Mouse (Mus musculus) layer of hippocampus, adult 9-11 months (tissue): ENCODE measurements around the gene Ssbp2.

Experiments used
- DNase-seq: peaks from one replicate; pipeline ENCODE4 v3.0.0; 2022

Gene Ssbp2

DNA sequence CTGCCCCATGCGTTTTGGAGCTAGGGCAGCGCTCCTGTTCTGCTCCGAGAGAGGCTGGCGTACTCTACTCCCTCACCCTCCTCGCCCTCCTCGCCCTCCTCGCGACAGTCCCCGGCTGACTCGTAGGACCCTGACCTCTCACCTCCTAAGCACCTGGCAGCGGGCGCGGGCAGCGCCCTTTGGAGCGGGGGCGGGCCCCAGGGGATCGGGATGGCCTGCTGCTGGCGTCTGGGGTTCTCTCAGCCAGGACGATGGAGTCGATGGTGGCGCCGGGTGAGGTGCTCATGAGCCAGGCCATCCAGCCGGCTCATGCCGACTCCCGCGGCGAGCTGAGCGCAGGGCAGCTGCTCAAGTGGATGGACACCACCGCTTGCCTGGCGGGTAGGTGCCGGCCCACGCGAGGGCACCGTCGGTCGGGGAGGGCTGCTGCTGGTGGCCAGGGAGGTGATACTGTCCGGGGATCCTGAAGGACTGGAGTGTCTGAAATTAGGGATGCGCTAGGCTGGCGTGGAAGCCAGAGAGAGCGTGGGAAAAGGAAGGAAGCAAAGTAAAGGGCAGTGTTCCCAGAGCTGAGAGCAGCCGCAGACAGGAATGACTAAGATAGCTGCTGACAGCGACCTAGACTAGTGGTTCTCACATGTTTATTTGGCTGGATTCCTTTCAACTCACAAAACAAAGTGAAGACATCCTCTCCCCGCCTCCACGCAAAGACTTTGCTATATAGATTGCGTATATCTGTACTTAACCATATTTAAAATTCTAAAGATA, 281.4 kb downstream of the Ssbp2 start, which contains the start of gene Acot12:
Acot12 (plus strand) TSS at position 233 of the 768 bp plus-strand sequence.
- no peak for DNase-seq

DNA sequence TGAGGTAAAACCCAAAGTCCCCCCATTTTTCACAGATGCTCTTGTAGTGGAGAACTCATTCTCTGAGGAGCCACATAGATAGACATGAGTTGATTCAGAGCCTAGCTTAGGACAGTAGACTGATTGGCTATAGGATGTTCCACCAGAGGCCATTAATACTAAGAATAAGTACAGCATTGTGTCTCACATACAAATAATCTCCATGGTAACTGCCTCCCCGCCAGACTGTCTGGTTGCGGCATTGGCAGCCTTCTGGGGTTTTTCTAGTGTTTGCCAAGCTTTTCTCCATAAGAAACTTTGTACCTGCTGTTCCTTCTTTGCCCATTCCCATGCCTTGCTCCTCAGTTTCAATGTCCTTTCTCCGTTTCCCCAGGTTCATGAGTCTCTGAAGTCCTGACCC, 283.1 kb downstream of the Ssbp2 start:
- peak; percentile 31 for DNase-seq

DNA sequence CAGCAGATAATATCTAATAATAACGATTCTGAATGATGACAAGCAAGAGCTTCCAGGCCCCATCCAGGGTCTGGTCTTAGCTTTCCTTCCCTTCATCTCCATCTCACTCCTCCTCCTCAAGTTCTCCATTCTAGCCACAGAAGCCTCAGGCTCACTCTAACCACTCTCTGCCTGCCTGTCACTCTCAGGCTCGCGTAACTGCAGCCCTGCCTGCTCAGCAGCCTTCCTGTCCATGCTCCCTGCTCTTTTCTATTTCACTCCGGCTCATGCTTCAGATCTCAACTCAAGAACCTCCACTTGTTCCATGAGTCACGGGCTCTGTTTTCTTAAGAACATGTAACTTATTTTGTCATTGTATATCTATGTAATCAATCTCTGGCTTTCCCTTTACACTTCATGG, 286.4 kb downstream of the Ssbp2 start:
- DNase-seq, result no peak

DNA sequence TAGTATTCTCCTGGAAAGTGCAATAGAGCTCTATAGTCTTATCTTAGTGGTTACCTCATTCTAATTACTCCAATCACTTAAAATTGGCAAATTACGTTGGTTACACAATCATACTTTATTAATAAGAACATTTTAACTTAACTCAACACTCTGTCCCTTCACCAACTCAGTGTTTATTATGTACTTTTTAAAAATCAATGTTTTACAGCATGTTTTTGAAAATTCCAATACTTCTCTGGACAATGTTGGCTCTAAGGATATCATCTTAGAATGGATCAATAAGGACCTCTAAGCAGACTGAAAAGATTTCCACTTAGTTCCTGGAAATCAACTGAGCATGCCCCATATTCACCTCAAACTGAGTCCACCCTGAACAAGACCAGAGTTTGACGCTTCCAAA, 288.3 kb downstream of the Ssbp2 start:
- DNase-seq, result no peak

DNA sequence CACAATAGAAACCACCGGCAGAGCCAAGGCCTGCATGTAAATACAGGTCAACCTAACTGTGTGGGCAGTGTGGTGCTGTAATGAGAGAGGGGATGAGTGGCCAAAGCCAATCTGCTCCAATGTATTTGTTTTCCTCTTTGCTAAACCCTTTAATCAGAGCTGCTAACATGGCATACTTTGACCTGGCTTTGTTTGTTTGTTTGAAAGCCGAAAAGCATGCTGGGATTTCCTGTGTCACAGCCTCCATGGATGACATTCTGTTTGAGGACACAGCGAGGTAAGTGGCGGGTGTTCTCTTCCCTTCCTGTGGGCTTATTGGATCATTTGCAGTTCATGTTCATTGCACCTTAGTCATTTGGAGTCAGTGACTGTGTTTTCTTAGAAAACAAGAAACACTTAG, 289.9 kb downstream of the Ssbp2 start:
- no peak for DNase-seq
